Mouse (Mus musculus) C2C12 (cell line): ENCODE measurements around the gene Emc3. TPM values are rescaled to one million over a fixed set of nuclear protein-coding genes. Genes with fewer than 3 reads are reported as not detected.

Source experiments
- H3K27me3 ChIP-seq: one replicate; pipeline ENCODE4 v1.6.1; 2011; ENCODE audit not compliant: control insufficient read depth, insufficient read depth, insufficient read length
- H3K36me3 ChIP-seq: one replicate; pipeline ENCODE4 v1.6.1; 2011; ENCODE audit not compliant: control insufficient read depth, insufficient read depth
- H3K4me3 ChIP-seq: one replicate; pipeline ENCODE4 v1.5.1; 2011; ENCODE audit warnings: mild to moderate bottlenecking, control low read depth; ENCODE audit not compliant: poor library complexity, insufficient read depth, severe bottlenecking
- H3K79me2 ChIP-seq: one replicate; pipeline ENCODE4 v1.6.1; 2011; ENCODE audit not compliant: control insufficient read depth, insufficient read depth
- H3K79me3 ChIP-seq: one replicate; pipeline ENCODE4 v1.6.1; 2011; ENCODE audit warnings: low read depth, control low read depth
- H3ac ChIP-seq: one replicate; pipeline ENCODE3; 2011; ENCODE audit warnings: low read depth; ENCODE audit not compliant: control insufficient read depth, insufficient read length
- CEBPB ChIP-seq: IDR thresholded peaks from one replicate; pipeline ENCODE4 v1.6.1; 2011; ENCODE audit warnings: low read depth, mild to moderate bottlenecking, control low read depth, moderate library complexity
- CTCF ChIP-seq: IDR thresholded peaks from one replicate; pipeline ENCODE4 v1.5.1; 2011; ENCODE audit not compliant: control insufficient read depth, insufficient read depth, insufficient read length
- FOSL1 ChIP-seq: IDR thresholded peaks from one replicate; pipeline ENCODE4 v1.8.0; 2011; ENCODE audit warnings: mild to moderate bottlenecking, low read length; ENCODE audit not compliant: poor library complexity, insufficient read depth, severe bottlenecking
- MAX ChIP-seq: IDR thresholded peaks from one replicate; pipeline ENCODE4 v1.6.1; 2011; ENCODE audit warnings: mild to moderate bottlenecking, control low read depth
- MYOD1 ChIP-seq: IDR thresholded peaks from one replicate; pipeline ENCODE4 v1.6.1; 2011; ENCODE audit warnings: low read depth; ENCODE audit not compliant: control insufficient read depth, insufficient read length
- MYOG ChIP-seq: IDR thresholded peaks from one replicate; pipeline ENCODE4 v1.6.1; 2011; ENCODE audit not compliant: control insufficient read depth, insufficient read length; ENCODE audit errors: extremely low read depth
- USF1 ChIP-seq: IDR thresholded peaks from one replicate; pipeline ENCODE4 v1.6.1; 2011; ENCODE audit warnings: low read depth, mild to moderate bottlenecking, control low read depth, moderate library complexity
- polyA plus RNA-seq: library from polyadenylated mRNA; unstranded; fragments of >200 nt; fragmentation: generic; extraction: Trizol; gene quantifications from one replicate; pipeline ENCODE4 v1.2.1, GENCODE M21; 2012; ENCODE audit warnings: missing spikeins

The Emc3 gene
- polyA plus RNA-seq, 1 experiment, result 68.3 TPM

DNA sequence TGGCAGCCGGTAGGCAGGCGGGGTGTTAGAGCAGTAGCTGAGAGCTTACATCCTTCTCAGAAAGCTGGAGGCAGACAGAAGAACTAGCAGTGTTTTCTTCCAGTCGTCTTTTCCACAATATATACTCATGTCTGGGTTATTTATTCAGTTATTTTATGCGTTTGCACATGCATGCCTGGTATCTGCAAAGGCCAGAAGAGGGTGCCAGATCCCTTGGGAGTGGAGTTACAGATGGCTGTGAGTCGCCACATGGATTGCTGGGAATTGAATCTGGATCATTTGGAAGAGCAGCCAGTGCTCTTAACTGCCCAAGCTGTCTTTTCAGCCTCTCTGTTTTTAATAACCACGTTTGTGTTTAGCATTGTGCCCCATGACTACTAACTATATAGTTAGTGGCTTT, 10.2 kb upstream of the Emc3 start:
- Histone ChIP-seq H3K4me3 (no peak overlapping the region), H3K79me2 (no peaks in the 10 kb centered on the region), H3K27me3 (no peaks in the 10 kb centered on the region), H3K36me3 (peaks cover 32% of the 10 kb centered on the region), H3K79me3 (no peaks in the 10 kb centered on the region), H3ac (no peak overlapping the region)
- no peak for TF ChIP-seq MAX

DNA sequence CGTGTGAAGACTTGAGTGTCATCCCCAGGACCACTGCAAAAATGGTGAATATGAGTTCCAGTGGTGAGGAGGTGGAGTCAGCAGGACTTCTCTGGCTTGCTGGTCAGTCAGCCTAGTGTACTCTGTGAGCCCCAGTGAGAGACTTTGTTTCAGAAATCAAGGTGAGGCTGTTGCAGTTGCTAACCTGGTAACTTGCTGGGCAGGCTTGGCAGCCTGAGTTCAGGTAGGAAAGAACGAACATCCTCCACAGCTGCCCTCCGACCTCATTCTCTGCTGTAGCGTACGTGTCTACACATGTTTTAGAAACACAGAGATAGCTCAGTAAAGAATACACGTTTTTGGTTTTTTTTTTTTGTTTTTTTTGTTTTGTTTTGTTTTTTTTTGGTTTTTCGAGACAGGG, 3.4 kb upstream of the Emc3 start:
- Histone ChIP-seq H3K36me3 (peaks cover 18% of the 10 kb centered on the region), H3K4me3 (no peak overlapping the region), H3K79me3 (peaks cover 12% of the 10 kb centered on the region), H3K27me3 (no peaks in the 10 kb centered on the region), H3ac (no peak overlapping the region), H3K79me2 (peaks cover 29% of the 10 kb centered on the region)
- no peak for TF ChIP-seq MYOD1
- TF ChIP-seq MYOG, result no peak
- no peak for TF ChIP-seq MAX
- no peak for TF ChIP-seq CTCF
- TF ChIP-seq USF1, result no peak
- TF ChIP-seq FOSL1, result no peak
- TF ChIP-seq CEBPB, result no peak

DNA sequence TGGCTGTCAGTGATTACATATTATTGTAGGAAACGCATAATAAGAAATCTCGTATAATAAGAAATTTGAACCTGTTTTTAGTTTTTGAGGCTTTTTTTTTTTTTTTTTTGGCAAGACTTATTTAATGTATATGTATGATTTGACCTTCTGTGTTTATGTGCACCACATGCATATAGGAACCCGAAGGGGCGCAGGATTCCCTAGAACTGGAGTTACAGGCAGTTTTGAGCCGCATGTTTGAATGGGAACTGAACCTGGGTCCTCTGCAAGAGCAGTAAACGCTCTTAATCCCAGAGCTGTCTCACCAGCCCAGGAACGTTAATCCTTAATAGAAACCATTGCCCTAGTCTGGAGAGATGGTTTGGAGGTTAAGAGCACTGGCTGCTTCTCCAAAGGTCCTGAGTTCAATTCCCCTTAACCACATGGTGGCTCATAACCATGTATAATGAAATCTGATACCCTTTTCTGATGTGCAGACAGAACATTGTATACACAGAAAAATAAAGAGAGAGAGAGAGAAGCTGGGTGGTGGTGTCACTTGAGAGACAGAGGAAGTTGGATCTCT, 470 bp upstream of the Emc3 start:
- H3K4me3 ChIP-seq, result peak overlapping the region; percentile 89
- H3K36me3 ChIP-seq, result peaks cover 17% of the 10 kb centered on the region
- H3K27me3 ChIP-seq, result no peaks in the 10 kb centered on the region
- no peak for TF ChIP-seq MYOG
- H3K79me2 ChIP-seq, result peaks cover 59% of the 10 kb centered on the region
- peak overlapping the region; percentile 52 for H3ac ChIP-seq
- peaks cover 30% of the 10 kb centered on the region for H3K79me3 ChIP-seq

DNA sequence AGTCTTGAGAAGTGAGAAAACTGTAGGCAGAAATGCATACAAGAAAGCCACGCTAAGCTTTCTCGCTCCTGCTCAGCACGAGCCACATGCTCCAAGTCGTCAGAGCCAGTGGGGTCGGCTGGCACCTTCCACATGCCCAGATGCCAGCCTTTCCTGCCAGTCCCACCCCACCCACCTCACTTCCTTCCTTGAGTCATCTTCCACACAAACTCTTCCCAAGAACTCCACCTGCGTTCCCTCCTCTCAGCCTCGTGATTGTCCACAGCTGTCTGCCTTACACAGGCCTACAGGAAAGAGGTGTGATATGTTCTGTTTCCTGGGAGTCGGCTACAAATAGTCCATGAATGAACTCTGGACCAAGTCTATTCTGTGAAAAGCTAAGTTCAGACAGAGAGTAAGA, 8.0 kb downstream of the Emc3 start:
- peaks cover 43% of the 10 kb centered on the region for H3K36me3 ChIP-seq
- H3ac ChIP-seq, result no peak overlapping the region
- peaks cover 18% of the 10 kb centered on the region for H3K79me3 ChIP-seq
- no peaks in the 10 kb centered on the region for H3K27me3 ChIP-seq
- TF ChIP-seq MYOD1 (no peak), MYOG (no peak), FOSL1 (no peak), CEBPB (no peak), USF1 (no peak), CTCF (no peak), MAX (no peak)
- H3K79me2 ChIP-seq, result peaks cover 57% of the 10 kb centered on the region
- H3K4me3 ChIP-seq, result no peak overlapping the region

DNA sequence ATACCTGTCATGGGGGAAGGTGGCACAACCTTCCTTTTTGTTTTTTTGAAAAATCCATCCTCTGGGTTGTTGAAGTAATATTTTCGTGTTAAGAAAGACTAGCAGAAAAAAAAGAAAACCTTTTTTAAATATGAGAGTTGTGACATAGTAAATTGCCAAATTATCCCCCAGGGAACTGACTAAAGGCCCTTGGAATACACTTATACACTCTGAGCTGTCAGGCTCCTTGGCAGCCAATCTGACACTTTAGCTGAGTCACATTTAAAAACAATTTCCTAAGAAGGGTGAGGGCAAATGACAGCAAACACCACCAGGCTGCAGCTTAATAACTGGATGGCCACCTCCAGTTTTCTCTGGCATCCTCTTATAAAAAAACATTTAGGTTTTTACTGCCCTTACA, 9.1 kb downstream of the Emc3 start:
- TF ChIP-seq USF1, result no peak
- peak; percentile 68 for TF ChIP-seq CEBPB
- Histone ChIP-seq H3K36me3 (peaks cover 47% of the 10 kb centered on the region), H3K79me3 (peaks cover 13% of the 10 kb centered on the region), H3K4me3 (no peak overlapping the region), H3ac (no peak overlapping the region), H3K27me3 (no peaks in the 10 kb centered on the region), H3K79me2 (peaks cover 46% of the 10 kb centered on the region)

DNA sequence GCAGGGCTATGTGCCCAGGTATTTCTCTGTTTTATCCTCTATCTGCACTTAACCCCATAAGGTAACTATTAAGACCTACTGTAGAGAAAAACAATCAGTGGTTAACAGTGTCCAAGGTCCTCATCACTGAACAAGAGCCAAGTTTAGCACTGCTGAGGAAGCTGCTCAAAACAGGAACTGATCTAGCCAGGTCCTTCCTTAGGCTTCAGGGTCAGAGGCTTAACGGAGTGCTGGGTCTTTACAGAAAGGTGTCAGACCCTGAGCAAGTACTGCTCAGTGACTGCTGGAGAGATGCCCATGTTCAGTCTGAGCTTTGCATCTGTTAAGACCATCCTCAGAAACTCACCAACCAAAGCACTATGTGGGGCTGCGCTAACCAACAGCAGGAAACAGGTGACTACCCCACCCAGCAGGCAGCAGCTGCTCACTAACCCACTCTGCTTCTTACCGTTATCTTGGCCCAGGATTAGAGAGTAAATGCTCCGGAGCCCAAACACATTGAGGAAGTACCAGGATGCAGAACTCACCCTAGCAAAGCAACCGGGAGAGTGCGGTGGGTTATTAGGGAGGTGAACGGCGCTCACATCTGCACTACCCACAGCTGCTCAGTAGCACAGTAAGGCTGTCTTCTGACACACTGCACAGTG, 13.9 kb downstream of the Emc3 start:
- Histone ChIP-seq H3ac (no peak overlapping the region), H3K79me2 (no peaks in the 10 kb centered on the region), H3K36me3 (peaks cover 77% of the 10 kb centered on the region), H3K79me3 (peaks cover 1% of the 10 kb centered on the region), H3K4me3 (no peak overlapping the region), H3K27me3 (no peaks in the 10 kb centered on the region)
- TF ChIP-seq MYOG (no peak), USF1 (no peak), CTCF (no peak)
